Mouse (Mus musculus): ENCODE measurements around the gene Parp11. TPM values are rescaled to one million over a fixed set of nuclear protein-coding genes. Genes with fewer than 3 reads are reported as not detected.

Gene Parp11
- total and polyA plus RNA-seq, 3 experiments, result 9.2 to 10.4 (median 9.7) TPM

DNA sequence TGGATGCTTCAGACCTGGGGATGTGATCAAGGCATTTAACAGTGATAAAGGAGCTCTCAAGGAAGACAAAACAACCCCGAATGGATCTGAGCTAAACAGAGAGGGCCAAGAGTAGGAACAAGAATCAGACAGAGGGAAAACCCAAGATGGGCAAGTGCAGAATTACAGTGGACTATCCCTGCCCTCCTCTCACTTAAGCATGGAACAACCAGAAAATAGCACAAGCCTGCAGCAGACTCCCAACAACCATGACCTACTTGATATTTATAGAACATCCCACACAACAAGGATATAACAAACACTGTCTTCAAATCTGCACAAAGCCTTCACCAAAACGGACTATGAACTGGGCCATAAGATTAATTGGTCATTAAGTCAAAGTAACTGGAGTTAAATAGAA, 91.5 kb downstream of the Parp11 start:
- Histone ChIP-seq H3K27me3 (replicated peaks) (peaks cover 54% of the 10 kb centered on the region), H3K4me1 (ENCODE audit: control insufficient read depth in 1 of 2, insufficient read depth in 2 of 2) (peaks cover 0 to 4% of the 10 kb centered on the region in 2 experiments; a peak in 2 of 4 replicates), H3K4me3 (replicated peaks in 1 of 3; ENCODE audit: low read depth in 2 of 3, low read length in 2 of 3, poor library complexity in 1 of 3) (no peak overlapping the region), H3K27ac (ENCODE audit: insufficient read depth, low read depth) (no peak overlapping the region), H3K4me2 (ENCODE audit: insufficient read depth, low read depth, poor library complexity, severe bottlenecking) (no peak overlapping the region), H3K36me3 (replicated peaks in 1 of 2; ENCODE audit: control insufficient read depth in 1 of 2, insufficient read depth in 1 of 2, low read length in 1 of 2) (no peaks in the 10 kb centered on the region), H3K9me3 (replicated peaks; ENCODE audit: low read length) (no peaks in the 10 kb centered on the region), H3K9ac (ENCODE audit: insufficient read depth, low read depth) (no peak overlapping the region), H3K79me2 (replicated peaks; ENCODE audit: control insufficient read depth, extremely low read depth, insufficient read depth, poor library complexity, severe bottlenecking) (no peaks in the 10 kb centered on the region)
- no peak for DNase-seq (ENCODE audit: extremely low read depth)
- in situ Hi-C loops (cut with MboI; ENCODE audit: low pct_ligation_motif_present, low pct_unique_long_range_greater_than_20kb, low sequenced_read_pairs), result loop anchor here (25.0 kb wide), 1 partner anchor 374 kb away; no protein-coding TSS in a partner anchor
- dilution Hi-C loops (cut with MboI; ENCODE audit: extremely low pct_ligation_motif_present, extremely low pct_unique_long_range_greater_than_20kb, low sequenced_read_pairs), result no loop called here
- no peak for TF ChIP-seq NRF1 (IDR thresholded peaks at IDR 0.05; ENCODE audit: low read depth, low read length)
- TF ChIP-seq KAT2A (IDR thresholded peaks at IDR 0.05; ENCODE audit: insufficient replicate concordance, low read length), result no peak
- no peak for TF ChIP-seq ZC3H11A (IDR thresholded peaks at IDR 0.05; ENCODE audit: low read depth, low read length)

DNA sequence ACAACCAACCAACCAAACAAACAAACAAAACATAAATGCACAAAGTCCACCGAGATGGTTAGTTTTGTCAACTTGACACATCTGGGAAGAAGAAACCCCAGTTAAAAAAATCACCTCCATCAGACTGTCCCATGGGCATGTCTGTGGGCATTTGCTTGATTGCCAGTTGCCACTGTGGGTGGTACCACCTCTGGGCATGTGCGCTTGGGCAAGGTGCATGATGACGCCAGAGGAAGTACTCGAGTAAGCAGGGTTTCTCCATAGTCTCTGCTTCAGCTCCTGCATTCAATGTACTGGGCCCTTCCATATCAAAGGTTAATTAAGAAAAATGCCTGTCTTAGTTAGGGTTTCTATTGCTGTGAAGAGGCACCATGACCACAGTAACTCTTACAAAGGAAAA, 92.6 kb downstream of the Parp11 start:
- no peaks in the 10 kb centered on the region for H3K36me3 ChIP-seq (replicated peaks in 1 of 2; ENCODE audit: control insufficient read depth in 1 of 2, insufficient read depth in 1 of 2, low read length in 1 of 2)
- in situ Hi-C loops (cut with MboI; ENCODE audit: low pct_ligation_motif_present, low pct_unique_long_range_greater_than_20kb, low sequenced_read_pairs) (loop anchor here (25.0 kb wide), 1 partner anchor 373 kb away; no protein-coding TSS in a partner anchor), dilution Hi-C loops (cut with MboI; ENCODE audit: extremely low pct_ligation_motif_present, extremely low pct_unique_long_range_greater_than_20kb, low sequenced_read_pairs) (no loop called here)
- DNase-seq (ENCODE audit: extremely low read depth), result no peak
- TF ChIP-seq ZMIZ1 (IDR thresholded peaks at IDR 0.05; ENCODE audit: low read depth, low read length) (no peak), MAFK (IDR thresholded peaks at IDR 0.05; ENCODE audit: insufficient replicate concordance, low read length) (no peak), KAT2A (IDR thresholded peaks at IDR 0.05; ENCODE audit: insufficient replicate concordance, low read length) (no peak), CHD1 (IDR thresholded peaks at IDR 0.05; ENCODE audit: low read depth, low read length) (no peak), E2F4 (IDR thresholded peaks at IDR 0.05; ENCODE audit: insufficient replicate concordance, low read depth, low read length) (no peak), NRF1 (IDR thresholded peaks at IDR 0.05; ENCODE audit: low read depth, low read length) (no peak), CTCF (conservative IDR thresholded peaks at IDR 0.05 in 1 of 2, IDR thresholded peaks at IDR 0.05 in 1 of 2; ENCODE audit: low read depth in 2 of 2, low read length in 2 of 2) (no peak), MXI1 (IDR thresholded peaks at IDR 0.05; ENCODE audit: low read depth, low read length) (no peak), PAX5 (IDR thresholded peaks at IDR 0.05; ENCODE audit: low read length) (no peak), USF1 (IDR thresholded peaks at IDR 0.05; ENCODE audit: low read depth, low read length) (no peak), NELFE (IDR thresholded peaks at IDR 0.05; ENCODE audit: low read depth, low read length) (no peak), ELF1 (IDR thresholded peaks at IDR 0.05; ENCODE audit: low read depth, low read length) (no peak), TBP (conservative IDR thresholded peaks at IDR 0.05; ENCODE audit: low read depth, low read length) (no peak), JUND (conservative IDR thresholded peaks at IDR 0.05; ENCODE audit: low read depth, low read length) (no peak), ETS1 (conservative IDR thresholded peaks at IDR 0.05; ENCODE audit: low read depth, low read length) (no peak), SIN3A (IDR thresholded peaks at IDR 0.05; ENCODE audit: low read length) (no peak)
- no peak overlapping the region for H3K27ac ChIP-seq (ENCODE audit: insufficient read depth, low read depth)
- no peak overlapping the region; the same call in 1 of the 2 replicates for H3K4me2 ChIP-seq (ENCODE audit: insufficient read depth, low read depth, poor library complexity, severe bottlenecking)
- H3K4me1 ChIP-seq (ENCODE audit: control insufficient read depth in 1 of 2, insufficient read depth in 2 of 2), result peaks cover 0 to 4% of the 10 kb centered on the region in 2 experiments; a peak in 2 of 4 replicates
- peaks cover 54% of the 10 kb centered on the region for H3K27me3 ChIP-seq (replicated peaks)
- H3K9ac ChIP-seq (ENCODE audit: insufficient read depth, low read depth), result no peak overlapping the region
- no peak overlapping the region for H3K4me3 ChIP-seq (replicated peaks in 1 of 3; ENCODE audit: low read depth in 2 of 3, low read length in 2 of 3, poor library complexity in 1 of 3)
- no peaks in the 10 kb centered on the region for H3K9me3 ChIP-seq (replicated peaks; ENCODE audit: low read length)
- H3K79me2 ChIP-seq (replicated peaks; ENCODE audit: control insufficient read depth, extremely low read depth, insufficient read depth, poor library complexity, severe bottlenecking), result no peaks in the 10 kb centered on the region

All from CH12.LX (cell line).